Mouse (Mus musculus) liver, postnatal 0 days (tissue): Measurements from ENCODE around the gene Ovch2. TPM values are rescaled to one million over a fixed set of nuclear protein-coding genes. Genes with fewer than 3 reads are reported as not detected.
"Not testable (repeated sequence)": the region's sequence is repeated elsewhere in the genome, so short reads cannot be mapped to it uniquely, and the experiment has no call there.

Experiments used
- ATAC-seq: fragments of 200-750 bp; cut with Nextera tagmentation; 2 replicates; pipeline ENCODE4 v1.8.0; 2017; ENCODE audit warnings: mild to moderate bottlenecking, moderate library complexity
- DNase-seq: peaks from one replicate; pipeline ENCODE4 v3.0.0-alpha.2; 2016
- H3K27ac ChIP-seq: fragments of 300-500 bp; sonication (generic); 2 replicates; pipeline ENCODE4 v1.5.1; 2014; ENCODE audit warnings: antibody characterized with exemption, moderate library complexity, mild to moderate bottlenecking, low read depth
- H3K27me3 ChIP-seq: fragments of 300-500 bp; sonication (generic); 2 replicates; pipeline ENCODE4 v1.6.1; 2014; ENCODE audit warnings: low read length, control low read depth, mixed read lengths; ENCODE audit not compliant: insufficient read depth
- H3K36me3 ChIP-seq: fragments of 300-500 bp; sonication (generic); replicated peaks from 2 replicates; pipeline ENCODE4 v1.6.1; 2014; ENCODE audit warnings: mild to moderate bottlenecking, control low read depth, low read length, moderate library complexity, mixed read lengths; ENCODE audit not compliant: insufficient read depth
- H3K4me1 ChIP-seq: fragments of 300-500 bp; sonication (generic); 2 replicates; pipeline ENCODE4 v1.6.1; 2014; ENCODE audit warnings: antibody characterized with exemption, mild to moderate bottlenecking, control low read depth; ENCODE audit not compliant: insufficient read depth
- H3K4me2 ChIP-seq: fragments of 300-500 bp; sonication (generic); 2 replicates; pipeline ENCODE4 v1.6.1; 2014; ENCODE audit warnings: low read depth, mild to moderate bottlenecking, low read length, moderate library complexity, mixed read lengths
- H3K4me3 ChIP-seq: fragments of 300-500 bp; sonication (generic); 2 replicates; pipeline ENCODE4 v1.5.1; 2014; ENCODE audit warnings: low read depth, low read length
- H3K9ac ChIP-seq: fragments of 300-500 bp; sonication (generic); replicated peaks from 2 replicates; pipeline ENCODE4 v1.6.1; 2014; ENCODE audit warnings: mild to moderate bottlenecking, moderate library complexity
- H3K9me3 ChIP-seq: fragments of 300-500 bp; sonication (generic); 2 replicates; pipeline ENCODE4 v1.6.1; 2016; ENCODE audit warnings: mild to moderate bottlenecking, control low read depth, low read length, mixed read lengths
- CTCF ChIP-seq: sonication (generic); IDR thresholded peaks from 2 replicates; pipeline ENCODE4 v1.5.1; 2016; ENCODE audit warnings: antibody characterized with exemption, low read depth
- EP300 ChIP-seq: IDR thresholded peaks from 2 replicates; pipeline ENCODE4 v1.6.1; 2016; ENCODE audit warnings: antibody characterized with exemption, low read depth, mild to moderate bottlenecking
- WGBS: fragments of 180-500 bp; shearing (Covaris S2); extraction: QIAGEN DNeasy Blood & Tissue Kit; methylation state at CpG from one replicate; pipeline ENCODE4 v1.1.7; 2014; ENCODE audit not compliant: insufficient replicate concordance; 5-methylcytosine and 5-hydroxymethylcytosine counted together
- polyA plus RNA-seq: library from polyadenylated mRNA; unstranded; fragments of >200 nt; fragmentation: Nextera tagmentation; extraction: Ambion mirVana; gene quantifications from 2 replicates; pipeline ENCODE4 v1.2.1, GENCODE M21; 2015

Ovch2 gene
- polyA plus RNA-seq, result not detected in 2 replicates

DNA sequence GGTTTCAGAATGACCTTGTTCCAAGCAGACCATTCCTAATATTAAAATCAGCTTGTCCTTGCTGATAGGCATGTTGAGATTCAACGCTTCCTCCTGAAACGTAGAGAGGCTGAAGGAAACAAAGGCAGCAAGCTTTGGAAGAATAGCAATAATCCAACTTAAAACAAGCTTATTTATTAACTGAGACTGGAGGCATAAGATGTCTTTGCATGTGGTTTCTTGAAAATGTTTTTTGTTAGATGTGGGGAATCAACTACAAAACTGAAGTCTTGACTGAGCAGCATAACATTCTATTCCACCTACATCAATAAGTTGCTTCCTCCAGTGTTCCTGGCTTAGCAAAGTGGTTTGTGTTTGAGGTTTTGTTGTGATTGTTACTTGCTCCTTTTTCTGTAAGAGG, at the start of gene Ovch2:
TSS of gene Ovch2 (minus strand) at position 101 of the 400 bp plus-strand sequence.
- Histone ChIP-seq H3K36me3 (no peaks in the 10 kb centered on the region), H3K4me2 (no peak within 1 kb of the TSS), H3K4me3 (no peak within 1 kb of the TSS), H3K4me1 (no peaks in the 10 kb centered on the region), H3K9me3 (no peaks in the 10 kb centered on the region), H3K27me3 (no peaks in the 10 kb centered on the region), H3K27ac (no peak within 1 kb of the TSS), H3K9ac (no peak within 1 kb of the TSS)
- DNase-seq (no peak), ATAC-seq (no peak)
- 68% methylated on average over 2 of the region's 2 CpGs for WGBS
- TF ChIP-seq EP300 (no peak), CTCF (no peak)

DNA sequence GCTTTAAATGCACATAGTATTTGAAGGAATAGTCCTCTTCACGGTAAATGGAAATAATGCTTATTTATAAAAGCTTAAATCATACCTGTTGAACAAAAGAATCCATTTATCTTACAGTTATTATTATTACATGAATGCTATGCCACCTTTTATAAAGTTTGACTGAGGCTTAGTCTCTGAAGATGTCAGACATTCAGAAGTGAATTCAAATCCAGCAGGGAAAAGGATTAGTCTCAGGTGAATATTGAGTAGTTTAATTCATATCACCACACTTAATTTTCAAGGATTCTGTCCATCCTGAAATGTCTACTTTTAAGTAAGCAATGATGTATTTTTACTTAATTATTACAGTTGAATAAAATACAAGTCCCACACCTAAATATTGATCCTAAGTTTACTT, 46.4 kb upstream of the Ovch2 start, which contains the start of gene Olfr470:
TSS of gene Olfr470 (minus strand) at position 101 of the 400 bp plus-strand sequence.
- not testable (repeated sequence) for H3K4me2 ChIP-seq, DNase-seq, H3K27ac ChIP-seq, H3K9ac ChIP-seq, H3K36me3 ChIP-seq, ATAC-seq, H3K4me1 ChIP-seq, H3K4me3 ChIP-seq, H3K9me3 ChIP-seq, H3K27me3 ChIP-seq
- WGBS, result 62% methylated on average over 1 of the region's 1 CpGs

DNA sequence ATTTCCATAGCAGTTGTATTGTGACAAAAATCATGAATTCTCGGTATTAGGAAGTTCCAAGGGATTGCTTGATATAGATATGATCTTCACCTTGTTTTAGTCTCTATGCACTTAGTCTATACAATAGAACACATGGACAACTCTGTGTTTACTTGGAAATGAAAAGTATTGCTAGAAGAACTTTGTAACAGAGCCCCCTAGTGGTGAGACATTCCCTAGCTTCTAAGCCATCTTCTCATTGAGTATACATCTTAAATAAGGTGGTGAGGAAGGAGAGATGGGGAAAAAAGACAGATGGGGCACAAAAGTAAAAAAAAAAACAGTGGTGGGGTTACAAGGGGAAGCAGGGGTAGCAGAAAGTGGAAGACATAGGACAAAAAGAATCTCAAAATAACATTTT, 40.7 kb upstream of the Ovch2 start:
- Histone ChIP-seq H3K4me1 (no peaks in the 10 kb centered on the region), H3K4me2 (no peak overlapping the region), H3K36me3 (no peaks in the 10 kb centered on the region), H3K9me3 (no peaks in the 10 kb centered on the region), H3K27ac (no peak overlapping the region), H3K4me3 (no peak overlapping the region), H3K27me3 (no peaks in the 10 kb centered on the region), H3K9ac (no peak overlapping the region)
- peak; percentile 37; the same call in 1 of the 2 replicates for TF ChIP-seq CTCF
- no peak for TF ChIP-seq EP300
- WGBS, result 68% methylated on average over 1 of the region's 1 CpGs
- no peak for DNase-seq
- ATAC-seq, result no peak

DNA sequence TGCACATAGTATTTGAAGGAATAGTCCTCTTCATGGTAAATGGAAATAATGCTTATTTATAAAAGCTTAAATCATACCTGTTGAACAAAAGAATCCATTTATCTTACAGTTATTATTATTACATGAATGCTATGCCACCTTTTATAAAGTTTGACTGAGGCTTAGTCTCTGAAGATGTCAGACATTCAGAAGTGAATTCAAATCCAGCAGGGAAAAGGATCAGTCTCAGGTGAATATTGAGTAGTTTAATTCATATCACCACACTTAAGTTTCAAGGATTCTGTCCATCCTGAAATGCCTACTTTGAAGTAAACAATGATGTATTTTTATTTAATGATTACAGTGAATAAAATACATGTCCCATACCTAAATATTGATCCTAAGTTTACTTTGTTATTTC, 24.4 kb upstream of the Ovch2 start, which contains the start of gene Olfr469:
TSS of gene Olfr469 (minus strand) at position 101 of the 400 bp plus-strand sequence.
- not testable (repeated sequence) for H3K9ac ChIP-seq, ATAC-seq, H3K27me3 ChIP-seq, H3K4me3 ChIP-seq, H3K36me3 ChIP-seq, H3K9me3 ChIP-seq, H3K27ac ChIP-seq, DNase-seq, H3K4me1 ChIP-seq, H3K4me2 ChIP-seq

DNA sequence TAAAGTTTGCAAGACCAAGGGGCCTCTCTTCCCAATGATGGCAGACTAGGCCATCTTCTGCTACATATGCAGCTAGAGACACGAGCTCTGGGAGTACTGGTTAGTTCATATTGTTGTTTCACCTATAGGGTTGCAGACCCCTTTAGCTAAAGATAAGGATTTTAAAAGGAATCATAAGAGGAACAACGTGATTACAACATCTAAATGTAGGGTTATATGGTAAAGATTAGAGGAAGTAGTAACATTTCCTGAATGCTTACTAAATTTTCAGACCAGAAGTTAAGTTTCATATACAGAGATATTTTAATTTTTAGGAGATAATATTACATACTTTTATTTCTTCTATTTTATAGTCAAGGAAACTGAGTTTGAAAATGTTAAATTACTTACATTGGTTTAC, 22.9 kb upstream of the Ovch2 start:
- not testable (repeated sequence) for H3K4me2 ChIP-seq, H3K9ac ChIP-seq, H3K27me3 ChIP-seq, DNase-seq, H3K4me1 ChIP-seq, H3K9me3 ChIP-seq, H3K36me3 ChIP-seq, ATAC-seq, H3K27ac ChIP-seq, H3K4me3 ChIP-seq
- 38% methylated on average over 2 of the region's 2 CpGs for WGBS

DNA sequence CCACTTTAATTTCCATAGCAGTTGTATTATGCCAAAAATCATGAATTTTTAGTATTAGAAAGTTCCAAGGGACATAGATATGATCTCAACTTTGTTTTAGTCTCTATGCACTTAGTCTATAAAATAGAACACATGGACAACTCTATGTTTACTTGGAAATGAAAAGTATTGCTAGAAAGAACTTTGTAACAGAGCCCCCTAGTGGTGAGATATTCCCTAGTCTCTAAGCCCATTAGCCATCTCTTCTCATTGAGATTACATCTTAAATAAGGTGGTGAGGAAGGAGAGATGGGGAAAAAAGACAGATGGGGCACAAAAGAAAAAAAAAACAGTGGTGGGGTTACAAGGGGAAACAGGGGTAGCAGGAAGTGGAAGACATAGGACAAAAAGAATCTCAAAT, 18.4 kb upstream of the Ovch2 start:
- no peak for DNase-seq
- H3K4me3 ChIP-seq, result no peak overlapping the region
- H3K4me2 ChIP-seq, result no peak overlapping the region
- no peaks in the 10 kb centered on the region for H3K4me1 ChIP-seq
- no peak overlapping the region for H3K27ac ChIP-seq
- no peaks in the 10 kb centered on the region for H3K27me3 ChIP-seq
- no peak for ATAC-seq
- peak; percentile 41 for TF ChIP-seq CTCF
- no peak for TF ChIP-seq EP300
- no peak overlapping the region for H3K9ac ChIP-seq
- H3K9me3 ChIP-seq, result no peaks in the 10 kb centered on the region
- H3K36me3 ChIP-seq, result no peaks in the 10 kb centered on the region

DNA sequence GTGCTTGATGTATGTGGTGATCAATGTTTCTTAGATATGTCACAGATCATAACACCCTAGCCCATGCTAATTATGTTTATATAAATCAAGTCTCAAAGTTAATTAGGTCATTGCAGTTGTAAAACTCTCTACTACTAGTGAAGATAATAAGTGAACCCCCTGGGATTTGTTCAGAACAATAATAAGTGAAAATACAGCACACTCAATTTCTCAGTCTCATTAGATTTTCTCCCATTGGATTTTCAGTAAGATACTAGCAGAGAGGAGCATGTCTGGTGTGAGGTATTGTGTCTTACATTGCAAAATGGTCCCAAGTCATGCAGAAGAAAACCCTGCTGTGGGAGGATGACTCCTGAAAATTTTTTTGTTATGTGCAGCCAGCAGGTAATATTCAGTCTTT, 11.0 kb upstream of the Ovch2 start, which contains the start of gene Olfr467:
TSS of gene Olfr467 (plus strand) at position 301 of the 400 bp plus-strand sequence.
- Histone ChIP-seq H3K27me3 (no peaks in the 10 kb centered on the region), H3K4me2 (no peak within 1 kb of the TSS), H3K27ac (no peak within 1 kb of the TSS), H3K9me3 (no peaks in the 10 kb centered on the region), H3K4me1 (no peaks in the 10 kb centered on the region), H3K9ac (no peak within 1 kb of the TSS), H3K36me3 (no peaks in the 10 kb centered on the region), H3K4me3 (no peak within 1 kb of the TSS)
- DNase-seq, result no peak
- TF ChIP-seq CTCF, result no peak
- no peak for ATAC-seq
